Mouse (Mus musculus) neural tube, embryonic 15.5 days (tissue): ENCODE measurements around the gene Rasl10a. TPM values are rescaled to one million over a fixed set of nuclear protein-coding genes. Genes with fewer than 3 reads are reported as not detected.
"Not testable (repeated sequence)": the region's sequence is repeated elsewhere in the genome, so short reads cannot be mapped to it uniquely, and the experiment has no call there.

Experiments
- ATAC-seq: fragments of 200-750 bp; cut with Nextera tagmentation; 2 replicates; pipeline ENCODE4 v1.8.0; 2017; ENCODE audit warnings: mild to moderate bottlenecking, moderate TSS enrichment, moderate library complexity; ENCODE audit not compliant: low FRiP score
- H3K27ac ChIP-seq: fragments of 300-500 bp; sonication (generic); replicated peaks from 2 replicates; pipeline ENCODE4 v1.5.1; 2015; ENCODE audit warnings: mild to moderate bottlenecking, inconsistent platforms
- H3K27me3 ChIP-seq: fragments of 300-500 bp; sonication (generic); replicated peaks from 2 replicates; pipeline ENCODE4 v1.6.1; 2015; ENCODE audit warnings: inconsistent platforms
- H3K36me3 ChIP-seq: fragments of 300-500 bp; sonication (generic); 2 replicates; pipeline ENCODE4 v1.6.1; 2015; ENCODE audit warnings: inconsistent platforms
- H3K4me1 ChIP-seq: fragments of 300-500 bp; sonication (generic); 2 replicates; pipeline ENCODE4 v1.6.1; 2015; ENCODE audit warnings: inconsistent platforms
- H3K4me2 ChIP-seq: fragments of 300-500 bp; sonication (generic); 2 replicates; pipeline ENCODE4 v1.6.1; 2015; ENCODE audit warnings: inconsistent platforms, mild to moderate bottlenecking, moderate library complexity
- H3K4me3 ChIP-seq: fragments of 300-500 bp; sonication (generic); replicated peaks from 2 replicates; pipeline ENCODE4 v1.5.1; 2015; ENCODE audit warnings: mild to moderate bottlenecking, inconsistent platforms
- H3K9ac ChIP-seq: fragments of 300-500 bp; sonication (generic); replicated peaks from 2 replicates; pipeline ENCODE4 v1.6.1; 2015; ENCODE audit warnings: mild to moderate bottlenecking, inconsistent platforms
- H3K9me3 ChIP-seq: fragments of 300-500 bp; sonication (generic); replicated peaks from 2 replicates; pipeline ENCODE4 v1.6.1; 2016; ENCODE audit warnings: inconsistent platforms
- WGBS: fragments of 180-500 bp; shearing (Covaris S2); methylation state at CpG from one replicate; pipeline ENCODE4 v1.1.7; 2015; ENCODE audit warnings: mixed read lengths; 5-methylcytosine and 5-hydroxymethylcytosine counted together
- polyA plus RNA-seq: library from polyadenylated mRNA; unstranded; fragments of >200 nt; fragmentation: Nextera tagmentation; extraction: Ambion mirVana; gene quantifications from 2 replicates; pipeline ENCODE4 v1.2.1, GENCODE M21; 2015

Gene Rasl10a
- polyA plus RNA-seq, 1 experiment from 2014 or later: 2.8 TPM

DNA sequence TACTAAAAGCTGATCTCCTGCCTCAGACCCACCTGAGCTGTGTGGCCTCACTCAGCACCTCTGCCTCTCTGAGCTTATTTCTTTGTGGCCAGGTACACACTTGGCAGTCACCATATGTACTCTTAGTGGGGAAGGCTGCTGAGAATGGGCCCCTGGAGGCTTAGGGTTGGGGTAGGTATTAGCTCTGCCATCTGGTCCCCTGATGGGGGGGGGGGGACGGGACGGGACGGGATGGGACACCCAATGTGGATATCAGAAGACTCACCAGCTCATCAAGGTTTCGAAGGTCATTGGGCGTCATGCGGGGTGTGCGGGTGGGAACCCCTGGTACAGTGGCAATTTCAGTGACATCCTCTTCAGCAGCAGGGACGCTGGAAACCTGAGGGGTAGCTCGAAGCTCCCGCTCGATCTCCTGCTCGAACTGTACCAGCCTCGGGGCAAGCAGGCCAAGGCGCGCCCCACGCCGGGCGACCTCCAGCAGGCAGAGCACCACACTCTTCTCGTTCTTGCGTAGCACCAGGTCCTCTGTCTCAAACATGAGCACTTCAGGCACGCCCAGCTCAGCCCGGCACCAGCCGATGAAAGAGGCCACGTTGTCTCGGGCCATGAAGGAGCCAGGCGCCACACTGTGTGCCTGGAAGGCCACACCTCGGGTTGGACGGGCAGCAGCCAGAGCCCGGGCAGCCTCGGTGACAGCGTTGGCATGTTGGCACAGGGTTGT is 5.8 kb downstream of the Rasl10a start:
- Histone ChIP-seq H3K36me3 (peaks cover 12% of the 10 kb centered on the region), H3K27ac (no peak overlapping the region), H3K9ac (peak overlapping the region; percentile 76; the same call in 1 of the 2 replicates), H3K9me3 (no peaks in the 10 kb centered on the region), H3K4me1 (peaks cover 59% of the 10 kb centered on the region), H3K27me3 (peaks cover 53% of the 10 kb centered on the region), H3K4me2 (peak overlapping the region; percentile 95), H3K4me3 (peak overlapping the region; percentile 89)
- no peak for ATAC-seq
- WGBS: 58% methylated on average over 31 of the region's 31 CpGs

DNA sequence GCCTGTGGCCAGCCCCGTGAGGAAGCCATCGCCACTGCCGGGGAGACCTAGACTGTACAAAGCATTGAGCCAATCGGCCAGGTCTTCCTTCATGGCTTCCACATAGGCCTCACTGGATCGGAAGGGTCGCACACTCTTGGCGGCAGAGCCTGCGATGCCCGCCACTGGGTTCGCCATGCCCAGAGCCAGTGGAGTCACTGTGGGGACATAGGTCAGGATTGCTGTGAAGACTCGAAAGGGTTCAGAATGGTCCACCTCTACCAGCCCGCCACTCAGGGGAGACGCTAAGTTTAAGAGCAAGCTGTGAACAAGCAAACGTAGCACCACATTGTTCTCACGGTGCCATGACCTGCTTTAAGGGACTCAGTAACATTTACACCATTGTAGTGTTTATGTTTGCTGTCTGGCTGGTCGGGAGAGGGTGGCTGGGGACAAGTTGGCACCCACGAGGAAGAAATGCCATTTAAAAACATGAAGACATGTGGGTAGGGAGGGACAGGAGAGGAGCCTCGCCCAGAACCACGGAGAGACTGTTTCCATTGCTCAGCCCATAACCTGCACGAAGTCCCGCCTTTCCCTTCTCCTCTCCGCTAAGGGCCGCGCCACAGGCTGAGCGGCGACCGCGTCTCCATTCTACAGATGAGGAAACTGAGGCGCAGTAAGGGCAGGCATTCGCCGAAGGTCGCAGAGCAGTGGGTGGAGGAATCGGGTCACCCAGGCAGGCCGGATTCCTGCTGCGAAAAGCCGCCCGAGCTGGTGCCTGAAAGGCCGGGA is 6.5 kb downstream of the Rasl10a start:
- ATAC-seq: peak; percentile 11; the same call in 1 of the 2 replicates

DNA sequence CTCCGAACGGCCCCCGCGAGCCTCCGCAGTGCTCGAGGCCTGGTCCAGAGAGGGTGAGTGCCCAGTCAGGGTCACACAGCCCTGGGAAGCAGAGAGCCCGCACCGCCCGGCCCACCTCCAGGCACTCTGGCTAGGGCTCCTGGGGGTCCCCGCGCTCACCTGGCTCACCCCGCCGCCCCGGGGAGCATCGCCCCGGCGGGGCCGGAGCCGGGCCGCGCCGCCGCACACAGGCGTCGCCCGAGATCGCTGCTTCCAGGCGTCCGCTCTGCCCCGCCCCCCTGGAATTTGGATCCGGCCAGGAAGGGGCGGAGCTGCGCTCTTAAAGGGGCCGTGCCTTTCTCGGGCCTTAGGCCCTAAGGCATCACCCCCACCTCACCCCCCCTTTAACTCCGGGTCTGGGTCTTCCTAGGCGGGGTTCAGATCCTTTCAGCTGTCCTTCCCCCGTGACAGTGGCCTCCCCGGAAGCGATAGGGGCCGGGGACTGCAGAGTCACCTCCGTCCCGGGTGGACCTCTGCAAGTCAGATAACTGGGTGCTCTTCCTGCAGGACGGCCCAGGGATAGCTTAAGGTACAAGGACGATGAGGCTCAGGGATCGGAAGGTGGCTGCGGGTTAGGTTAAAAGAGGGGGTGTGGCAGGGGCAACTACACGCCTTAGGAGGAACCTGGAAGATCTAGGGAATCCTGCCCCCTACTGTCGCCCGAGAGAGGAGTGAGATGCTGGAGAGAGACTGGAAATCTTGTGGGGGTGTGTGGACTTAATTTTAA is 7.3 kb downstream of the Rasl10a start, which contains the start of gene Gas2l1:
Gene Gas2l1, minus strand, starts transcription at position 272 of the 766 bp plus-strand sequence.
- peak; percentile 89 for ATAC-seq
- WGBS: 1% methylated on average over 50 of the region's 50 CpGs

More for the DNA sequence above, 6.5 kb downstream of the Rasl10a start:
- Histone ChIP-seq H3K27me3 (peaks cover 45% of the 10 kb centered on the region), H3K4me1 (peaks cover 52% of the 10 kb centered on the region), H3K9ac (peak overlapping the region; percentile 76), H3K36me3 (peaks cover 20% of the 10 kb centered on the region), H3K27ac (no peak overlapping the region; the same call in 1 of the 2 replicates), H3K4me3 (peak overlapping the region; percentile 89), H3K9me3 (no peaks in the 10 kb centered on the region), H3K4me2 (peak overlapping the region; percentile 95)
- WGBS: 13% methylated on average over 38 of the region's 38 CpGs

DNA sequence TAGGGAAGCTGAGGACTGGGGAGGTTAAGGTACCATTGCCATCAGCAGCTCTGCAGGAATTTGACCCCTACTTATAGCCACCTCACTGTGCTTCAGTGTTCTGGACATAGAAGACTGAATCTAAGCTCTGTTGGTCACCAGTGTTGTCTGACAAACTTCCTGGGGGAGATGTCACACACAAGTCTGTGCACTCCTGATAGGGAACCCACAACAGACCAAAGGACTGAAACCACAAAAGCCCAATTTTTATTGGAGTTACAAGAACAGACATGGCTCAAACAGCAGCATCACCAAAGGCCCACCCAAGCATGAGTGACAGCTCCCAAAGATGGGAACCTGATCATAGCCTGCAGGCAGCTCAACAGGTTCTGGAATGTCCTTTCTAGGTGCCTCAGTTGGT is 9.1 kb downstream of the Rasl10a start:
- no peak overlapping the region for H3K4me2 ChIP-seq
- no peak overlapping the region for H3K4me3 ChIP-seq
- no peaks in the 10 kb centered on the region for H3K9me3 ChIP-seq
- H3K36me3 ChIP-seq: peaks cover 44% of the 10 kb centered on the region
- H3K9ac ChIP-seq: no peak overlapping the region
- peaks cover 33% of the 10 kb centered on the region for H3K4me1 ChIP-seq
- H3K27me3 ChIP-seq: peaks cover 20% of the 10 kb centered on the region
- no peak for ATAC-seq
- no peak overlapping the region for H3K27ac ChIP-seq

More for the DNA sequence above, 7.3 kb downstream of the Rasl10a start, which contains the start of gene Gas2l1:
- Histone ChIP-seq H3K9me3 (no peaks in the 10 kb centered on the region), H3K9ac (peak within 1 kb of the TSS; percentile 76), H3K27me3 (peaks cover 37% of the 10 kb centered on the region), H3K27ac (peak within 1 kb of the TSS; percentile 68), H3K4me2 (peak within 1 kb of the TSS; percentile 95), H3K4me3 (peak within 1 kb of the TSS; percentile 89), H3K4me1 (peaks cover 47% of the 10 kb centered on the region), H3K36me3 (peaks cover 25% of the 10 kb centered on the region)

DNA sequence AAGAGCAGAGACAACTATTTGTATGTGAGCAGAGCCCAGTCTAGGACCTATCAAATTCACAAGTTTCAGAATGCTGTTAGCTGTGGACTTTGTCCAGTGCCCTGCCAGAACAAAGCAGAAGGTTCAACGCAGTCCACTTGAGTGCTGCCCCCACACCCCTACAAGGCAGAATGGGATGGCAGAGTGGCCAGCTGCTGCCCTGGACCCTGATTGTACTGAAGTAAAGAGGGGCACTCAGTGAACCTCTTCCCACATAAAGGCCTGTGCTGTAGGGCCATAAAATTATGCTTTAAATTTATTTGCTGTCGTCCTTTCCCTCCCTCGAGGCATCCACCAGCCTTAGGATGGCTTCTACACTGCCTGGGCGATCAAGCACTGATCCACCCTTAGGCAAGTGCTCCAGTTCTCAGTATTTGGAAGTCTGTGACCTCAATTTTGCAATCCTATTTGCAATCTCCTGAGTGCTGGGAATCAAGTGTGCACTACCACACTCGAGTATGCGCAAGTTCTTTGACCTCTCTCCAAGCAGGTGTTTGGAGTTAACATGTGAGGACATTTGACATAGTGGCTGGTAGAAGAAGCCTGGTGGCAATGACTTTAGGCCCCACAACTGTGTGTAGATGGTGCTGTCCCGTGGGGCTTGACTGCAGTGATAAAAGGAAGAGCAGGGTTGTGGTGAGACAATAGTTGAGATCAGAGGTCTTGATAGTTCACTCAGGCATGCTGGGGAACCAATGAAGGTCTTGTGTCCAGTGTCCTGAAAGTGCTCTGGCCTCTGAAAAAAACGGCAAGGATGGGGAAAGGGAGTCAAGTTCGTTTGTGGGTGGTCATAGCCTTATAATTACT is 10.4 kb downstream of the Rasl10a start:
- H3K4me1 ChIP-seq: peaks cover 20% of the 10 kb centered on the region
- H3K4me2 ChIP-seq: no peak overlapping the region
- H3K36me3 ChIP-seq: peaks cover 56% of the 10 kb centered on the region
- H3K4me3 ChIP-seq: no peak overlapping the region
- H3K27ac ChIP-seq: no peak overlapping the region
- 80% methylated on average over 9 of the region's 9 CpGs for whole genome bisulfite sequencing
- H3K27me3 ChIP-seq: peaks cover 7% of the 10 kb centered on the region
- no peaks in the 10 kb centered on the region for H3K9me3 ChIP-seq
- no peak for ATAC-seq
- H3K9ac ChIP-seq: no peak overlapping the region

DNA sequence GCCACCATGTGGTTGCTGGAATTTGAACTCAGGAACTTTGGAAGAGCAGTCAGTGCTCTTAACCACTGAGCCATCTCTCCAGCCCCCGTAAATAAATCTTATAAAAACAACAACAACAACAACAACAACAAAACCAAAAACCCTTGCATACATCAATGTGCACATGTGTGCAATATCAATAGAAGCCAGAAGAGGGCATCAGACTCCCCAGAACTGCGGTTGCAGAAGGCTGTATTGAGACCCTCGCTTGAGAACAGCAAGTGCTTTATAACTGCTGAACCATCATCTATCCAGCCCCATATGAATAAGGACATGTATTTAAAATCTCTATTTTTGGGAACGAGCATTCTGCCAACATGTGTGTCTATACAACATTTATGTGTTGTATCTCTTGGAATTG is 17.0 kb downstream of the Rasl10a start:
- WGBS: 72% methylated on average over 4 of the region's 4 CpGs
- no peak for ATAC-seq
- Histone ChIP-seq H3K9ac (no peak overlapping the region), H3K27me3 (no peaks in the 10 kb centered on the region), H3K4me1 (no peaks in the 10 kb centered on the region), H3K9me3 (no peaks in the 10 kb centered on the region), H3K4me3 (no peak overlapping the region), H3K4me2 (no peak overlapping the region), H3K36me3 (peaks cover 73% of the 10 kb centered on the region), H3K27ac (no peak overlapping the region)

DNA sequence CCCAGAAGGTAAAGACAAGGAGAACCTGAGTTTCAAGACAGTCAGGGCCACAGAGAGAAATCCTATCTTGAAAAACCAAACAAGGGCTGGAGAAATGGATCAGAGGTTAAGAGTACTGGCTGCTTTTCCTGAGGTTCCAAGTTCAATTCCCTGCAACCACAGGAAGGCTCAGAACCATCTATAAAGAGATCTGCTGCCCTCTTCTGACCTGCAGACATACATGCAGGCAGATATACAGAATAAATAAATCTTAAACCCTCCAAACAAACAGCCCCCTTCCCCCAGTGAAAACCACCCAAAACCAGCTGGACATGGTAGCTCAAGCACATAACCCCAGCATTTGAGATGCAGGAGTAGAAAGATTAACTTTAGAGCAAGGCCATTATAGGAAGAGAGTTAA is 17.8 kb downstream of the Rasl10a start:
- H3K4me1 ChIP-seq: no peaks in the 10 kb centered on the region
- no peak overlapping the region for H3K9ac ChIP-seq
- no peak overlapping the region for H3K27ac ChIP-seq
- no peak for ATAC-seq
- H3K4me3 ChIP-seq: no peak overlapping the region
- H3K27me3 ChIP-seq: no peaks in the 10 kb centered on the region
- no peaks in the 10 kb centered on the region for H3K9me3 ChIP-seq
- H3K36me3 ChIP-seq: peaks cover 73% of the 10 kb centered on the region
- no peak overlapping the region for H3K4me2 ChIP-seq

DNA sequence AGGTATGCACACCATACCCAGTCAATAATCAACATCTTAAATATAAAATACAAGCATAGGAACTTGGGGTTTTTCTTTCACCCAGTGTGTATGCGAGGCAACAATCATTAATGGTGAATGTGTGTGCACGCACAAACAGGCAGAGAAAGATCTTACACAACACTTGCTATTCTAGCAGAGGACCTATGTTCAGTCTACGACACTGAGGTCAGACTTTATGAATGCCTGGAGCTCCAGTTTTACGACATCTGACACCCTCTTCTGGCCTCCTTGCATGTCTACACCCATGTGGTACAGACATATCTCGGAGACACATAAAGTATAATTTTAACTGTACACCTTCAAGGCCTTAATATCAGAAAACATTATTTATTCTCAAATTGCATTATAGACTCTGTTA is 18.9 kb downstream of the Rasl10a start:
- not testable (repeated sequence) for H3K27ac ChIP-seq, H3K4me2 ChIP-seq, ATAC-seq, H3K9me3 ChIP-seq, H3K4me1 ChIP-seq, H3K4me3 ChIP-seq, H3K27me3 ChIP-seq, H3K9ac ChIP-seq
- peaks cover 68% of the 10 kb centered on the region for H3K36me3 ChIP-seq
- WGBS: 86% methylated on average over 4 of the region's 5 CpGs

DNA sequence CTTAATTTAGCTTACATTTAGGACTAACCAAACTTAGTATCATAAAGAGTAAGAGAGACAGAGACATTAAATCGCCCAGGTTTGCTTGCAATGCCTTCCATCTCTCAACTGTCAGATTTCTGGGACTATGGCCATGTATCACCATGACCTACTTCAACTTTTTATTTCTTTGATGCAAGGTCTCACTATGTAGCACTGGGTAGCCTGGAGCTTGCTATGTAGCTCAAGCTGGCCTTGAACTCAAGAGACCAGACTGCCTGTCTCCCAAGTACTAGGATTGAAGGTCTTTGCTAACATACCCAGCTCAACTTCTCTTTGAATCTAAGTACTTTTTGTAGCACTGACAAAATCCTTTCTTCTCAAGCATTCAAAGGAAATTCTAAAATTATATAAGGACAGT is 31.2 kb downstream of the Rasl10a start:
- WGBS: 98% methylated on average over 1 of the region's 1 CpGs
- ATAC-seq: no peak
- H3K36me3 ChIP-seq: peaks cover 79% of the 10 kb centered on the region

DNA sequence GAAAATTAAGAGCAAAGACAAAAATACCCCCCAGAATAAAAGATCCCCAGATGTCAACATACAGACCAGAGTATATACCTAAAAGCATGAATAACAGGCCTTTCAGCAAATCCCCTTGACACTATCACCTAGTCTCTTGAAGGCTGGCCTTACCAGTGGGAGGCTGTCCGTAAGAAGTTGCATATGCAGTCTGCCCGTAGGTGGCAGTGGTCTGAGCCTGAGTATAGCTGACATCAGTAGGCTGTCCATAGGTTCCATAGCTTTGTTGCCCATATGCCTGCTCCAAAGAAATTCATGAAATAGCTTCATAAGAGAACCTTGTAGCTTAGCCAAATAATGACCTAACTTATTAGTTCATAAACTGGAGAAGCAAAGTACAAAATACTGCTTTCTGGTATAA is 33.8 kb downstream of the Rasl10a start:
- peaks cover 16% of the 10 kb centered on the region for H3K4me1 ChIP-seq
- H3K4me3 ChIP-seq: no peak overlapping the region
- peaks cover 55% of the 10 kb centered on the region for H3K36me3 ChIP-seq
- H3K27ac ChIP-seq: no peak overlapping the region
- no peak overlapping the region for H3K9ac ChIP-seq
- H3K4me2 ChIP-seq: no peak overlapping the region
- WGBS: 49% methylated on average over 2 of the region's 2 CpGs
- no peaks in the 10 kb centered on the region for H3K9me3 ChIP-seq
- ATAC-seq: no peak
- H3K27me3 ChIP-seq: no peaks in the 10 kb centered on the region

More for the DNA sequence above, 31.2 kb downstream of the Rasl10a start:
- Histone ChIP-seq H3K9me3 (no peaks in the 10 kb centered on the region), H3K4me3 (no peak overlapping the region), H3K9ac (no peak overlapping the region), H3K4me2 (no peak overlapping the region), H3K27ac (no peak overlapping the region), H3K4me1 (peaks cover 4% of the 10 kb centered on the region; the same call in 1 of the 2 replicates), H3K27me3 (no peaks in the 10 kb centered on the region)

DNA sequence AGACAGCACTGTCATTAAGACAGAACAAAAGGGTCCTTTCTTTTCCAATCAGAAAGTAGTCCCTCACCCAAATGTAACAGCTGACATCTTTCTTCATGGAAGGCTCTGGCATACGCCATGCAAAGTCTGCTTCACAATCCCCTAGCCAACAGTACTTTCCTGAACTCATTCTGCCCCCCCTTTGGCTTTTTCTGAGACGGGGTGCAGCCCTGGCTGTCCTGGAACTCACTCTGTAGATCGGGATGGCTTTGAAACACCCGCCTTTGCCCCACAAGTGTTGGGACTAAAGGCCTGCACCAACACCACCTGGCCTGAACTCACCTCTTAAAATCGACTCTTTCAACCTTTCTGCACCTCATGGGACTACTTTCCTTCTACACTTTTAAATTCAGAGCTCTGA is 37.9 kb downstream of the Rasl10a start:
- Histone ChIP-seq H3K9me3 (no peaks in the 10 kb centered on the region), H3K27me3 (no peaks in the 10 kb centered on the region), H3K9ac (no peak overlapping the region), H3K4me2 (peak overlapping the region; percentile 72; the same call in 1 of the 2 replicates), H3K27ac (no peak overlapping the region), H3K4me1 (peaks cover 38% of the 10 kb centered on the region), H3K4me3 (no peak overlapping the region), H3K36me3 (peaks cover 18% of the 10 kb centered on the region)
- no peak for ATAC-seq
- 72% methylated on average over 5 of the region's 5 CpGs for WGBS
